Mouse (Mus musculus) gastrocnemius, adult 8-10 months (tissue): ENCODE data around the gene Emsy. TPM values are rescaled to one million over a fixed set of nuclear protein-coding genes. Genes with fewer than 3 reads are reported as not detected.
A peak's percentile ranks its signal among the peaks of the same experiment; 100 is the strongest.

Experiments
- DNase-seq, 2 experiments: peaks; one replicate each; pipeline ENCODE4 v3.0.0; 2022; ENCODE audit warnings: low spot score in 2 of 2
- total RNA-seq, 4 experiments: library from RNA; stranded (reverse); gene quantifications; 2 replicates each; pipeline ENCODE4 v1.2.4; 2022

Gene Emsy
- total RNA-seq, 4 experiments from 2014 or later, result 14.1 to 16.4 (median 14.5) TPM

- DNase-seq, result peak in 1 of 2 experiments; percentile 29
Observed at GRCm38 (mm10) chr7:98542731-98543142, 113.8 kb downstream of the Emsy start.

- no peak for DNase-seq
Observed at GRCm38 (mm10) chr7:98542267-98542666, 114.3 kb downstream of the Emsy start.

GRCm38 (mm10) chr7:98541564-98541963 is 115.0 kb downstream of the Emsy start:
- no peak for DNase-seq

GRCm38 (mm10) chr7:98540879-98541278 is 115.7 kb downstream of the Emsy start:
- DNase-seq, result no peak

GRCm38 (mm10) chr7:98537967-98538573 is 118.5 kb downstream of the Emsy start:
- DNase-seq, result no peak

- DNase-seq, result no peak
Observed at GRCm38 (mm10) chr7:98537210-98537966, 119.2 kb downstream of the Emsy start.

Other genes with a start within 250 kb of the Emsy start
- under 1 TPM in 1 of 4 experiments, not detected in 3; 0.17 TPM for gene Gucy2d, start 216.4 kb downstream of the Emsy start, total RNA-seq
- 1 to 10 TPM; 2.4 to 6.1 (median 2.9) TPM for gene Lrrc32, start 167.5 kb downstream of the Emsy start, total RNA-seq
- gene Thap12, start 46.3 kb upstream of the Emsy start, total RNA-seq, result 100 to 1,000 TPM; 125 to 158 (median 133) TPM
- gene Wnt11, start 178.3 kb upstream of the Emsy start, total RNA-seq, result 1 to 10 TPM; 5.3 to 7.6 (median 5.9) TPM